Mouse (Mus musculus): Measurements from ENCODE around the gene Catsperz. TPM values are rescaled to one million over a fixed set of nuclear protein-coding genes. Genes with fewer than 3 reads are reported as not detected.

Gene Catsperz
- polyA plus RNA-seq, 1 experiment from 2014 or later = 2.4 TPM

GRCm38 (mm10) chr19:6941372-6942248, 16.4 kb upstream of the Catsperz start, which contains the start of gene Bad:
TSS of gene Bad (plus strand) at chr19:6941861.
- H3K27ac ChIP-seq (ENCODE audit: low read length) = peak within 1 kb of the TSS; percentile 93
- H3K9me3 ChIP-seq (ENCODE audit: low read length) = no peaks in the 10 kb centered on the region
- peak within 1 kb of the TSS; percentile 84 for H3K4me3 ChIP-seq (ENCODE audit: low read depth, low read length)
- H3K4me2 ChIP-seq (replicated peaks; ENCODE audit: low read depth, low read length) = peak within 1 kb of the TSS; percentile 92
- H3K36me3 ChIP-seq (ENCODE audit: insufficient read depth, low read length) = no peaks in the 10 kb centered on the region
- TF ChIP-seq EP300 (IDR thresholded peaks at IDR 0.05) (peak; percentile 86), CTCF (IDR thresholded peaks at IDR 0.05) (peak; percentile 2)
- DNase-seq (ENCODE audit: low spot score) (peak; percentile 93), ATAC-seq (peak; percentile 84)
- peak within 1 kb of the TSS; percentile 61 for H3K9ac ChIP-seq (replicated peaks; ENCODE audit: low read depth)
- peaks cover 4% of the 10 kb centered on the region for H3K4me1 ChIP-seq (ENCODE audit: insufficient read depth, low read depth, low read length)
- WGBS = under 1% methylated on average over 82 of the region's 83 CpGs
- H3K27me3 ChIP-seq (replicated peaks; ENCODE audit: insufficient read depth, low read length) = no peaks in the 10 kb centered on the region

- Histone ChIP-seq H3K36me3 (ENCODE audit: insufficient read depth, low read length) (no peaks in the 10 kb centered on the region), H3K4me3 (ENCODE audit: low read depth, low read length) (peak overlapping the region; percentile 84), H3K4me1 (ENCODE audit: insufficient read depth, low read depth, low read length) (peaks cover 4% of the 10 kb centered on the region), H3K9ac (replicated peaks; ENCODE audit: low read depth) (peak overlapping the region; percentile 61), H3K9me3 (ENCODE audit: low read length) (no peaks in the 10 kb centered on the region), H3K27me3 (replicated peaks; ENCODE audit: insufficient read depth, low read length) (0 out of 2 replicates have a peak, but pooled peaks cover 4% of the 10 kb centered on the region), H3K27ac (ENCODE audit: low read length) (peak overlapping the region; percentile 93; the same call in 1 of the 2 replicates), H3K4me2 (replicated peaks; ENCODE audit: low read depth, low read length) (peak overlapping the region; percentile 92)
- no peak for TF ChIP-seq EP300 (IDR thresholded peaks at IDR 0.05)
- no peak for TF ChIP-seq CTCF (IDR thresholded peaks at IDR 0.05)
- ATAC-seq = 0 out of 2 replicates have a peak, but pooled peaks have one; percentile 0
- DNase-seq (ENCODE audit: low spot score) = no peak
- WGBS = 15% methylated on average over 28 of the region's 29 CpGs
Observed at GRCm38 (mm10) chr19:6940396-6941351, 15.5 kb upstream of the Catsperz start.

DNA sequence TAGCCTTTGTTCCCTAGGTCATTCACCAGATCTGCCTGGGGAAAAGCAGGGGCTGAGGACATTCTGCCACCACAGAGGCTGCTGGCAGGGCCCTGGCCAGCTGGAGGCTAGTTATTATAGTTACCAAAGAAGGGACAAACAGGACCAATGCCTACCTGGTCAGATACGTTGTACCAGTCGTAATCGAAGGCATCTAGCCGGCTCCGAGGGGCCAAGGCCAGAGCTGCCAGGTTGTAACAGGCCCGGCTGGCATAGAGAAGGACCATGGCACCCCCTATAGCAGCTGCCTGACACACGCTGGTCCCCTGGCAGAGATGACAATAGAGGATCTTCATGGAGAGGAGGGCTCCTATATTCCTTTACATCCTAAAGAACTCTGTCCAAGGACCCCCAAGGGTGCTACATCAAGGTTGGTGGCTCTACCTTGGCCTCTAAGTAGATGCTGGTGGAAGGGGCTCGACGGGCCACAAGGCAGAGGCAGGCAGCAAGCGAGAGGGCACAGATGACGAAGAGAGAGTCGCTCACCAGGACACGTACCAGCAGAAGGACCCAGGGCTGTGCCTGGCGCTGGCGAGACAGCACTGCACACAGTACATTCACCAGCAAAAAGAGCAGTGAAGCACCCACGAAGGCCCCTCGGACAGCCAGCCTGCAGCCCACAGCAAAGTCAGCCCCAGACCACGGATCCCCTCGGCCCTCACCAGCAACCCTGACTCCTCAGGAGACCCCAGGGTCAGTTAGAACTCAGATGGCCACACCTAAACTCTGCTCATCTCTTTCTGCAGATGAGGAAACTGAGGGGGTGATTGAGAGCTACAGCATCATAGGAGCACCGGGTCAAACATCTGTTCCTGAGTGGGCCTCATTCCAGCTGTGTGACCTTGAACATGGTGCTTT, 14.2 kb upstream of the Catsperz start:
- TF ChIP-seq EP300 (IDR thresholded peaks at IDR 0.05) = no peak
- no peak for TF ChIP-seq CTCF (IDR thresholded peaks at IDR 0.05)
- ATAC-seq (no peak), DNase-seq (ENCODE audit: low spot score) (no peak)
- 86% methylated on average over 20 of the region's 20 CpGs for WGBS
- H3K36me3 ChIP-seq (ENCODE audit: insufficient read depth, low read length) = no peaks in the 10 kb centered on the region
- H3K27ac ChIP-seq (ENCODE audit: low read length) = no peak overlapping the region
- H3K9me3 ChIP-seq (ENCODE audit: low read length) = no peaks in the 10 kb centered on the region
- H3K4me2 ChIP-seq (replicated peaks; ENCODE audit: low read depth, low read length) = no peak overlapping the region
- H3K27me3 ChIP-seq (replicated peaks; ENCODE audit: insufficient read depth, low read length) = peaks cover 15% of the 10 kb centered on the region; the same call in 1 of the 2 replicates
- H3K9ac ChIP-seq (replicated peaks; ENCODE audit: low read depth) = no peak overlapping the region
- no peak overlapping the region for H3K4me3 ChIP-seq (ENCODE audit: low read depth, low read length)
- H3K4me1 ChIP-seq (ENCODE audit: insufficient read depth, low read depth, low read length) = peaks cover 4% of the 10 kb centered on the region

GRCm38 (mm10) chr19:6937541-6938465, 12.6 kb upstream of the Catsperz start:
- Histone ChIP-seq H3K4me3 (ENCODE audit: low read depth, low read length) (no peak overlapping the region), H3K9ac (replicated peaks; ENCODE audit: low read depth) (no peak overlapping the region), H3K27me3 (replicated peaks; ENCODE audit: insufficient read depth, low read length) (peaks cover 30% of the 10 kb centered on the region; the same call in 1 of the 2 replicates), H3K4me1 (ENCODE audit: insufficient read depth, low read depth, low read length) (peaks cover 6% of the 10 kb centered on the region), H3K4me2 (replicated peaks; ENCODE audit: low read depth, low read length) (no peak overlapping the region), H3K36me3 (ENCODE audit: insufficient read depth, low read length) (no peaks in the 10 kb centered on the region), H3K9me3 (ENCODE audit: low read length) (no peaks in the 10 kb centered on the region), H3K27ac (ENCODE audit: low read length) (no peak overlapping the region)
- TF ChIP-seq EP300 (IDR thresholded peaks at IDR 0.05) (no peak), CTCF (IDR thresholded peaks at IDR 0.05) (no peak)
- 75% methylated on average over 16 of the region's 16 CpGs for WGBS
- no peak for ATAC-seq
- no peak for DNase-seq (ENCODE audit: low spot score)

GRCm38 (mm10) chr19:6936299-6936698, 11.1 kb upstream of the Catsperz start:
- Histone ChIP-seq H3K27ac (ENCODE audit: low read length) (no peak overlapping the region), H3K4me1 (ENCODE audit: insufficient read depth, low read depth, low read length) (peaks cover 5% of the 10 kb centered on the region; the same call in 1 of the 2 replicates), H3K4me3 (ENCODE audit: low read depth, low read length) (no peak overlapping the region), H3K27me3 (replicated peaks; ENCODE audit: insufficient read depth, low read length) (peaks cover 45% of the 10 kb centered on the region), H3K36me3 (ENCODE audit: insufficient read depth, low read length) (no peaks in the 10 kb centered on the region), H3K9ac (replicated peaks; ENCODE audit: low read depth) (no peak overlapping the region), H3K4me2 (replicated peaks; ENCODE audit: low read depth, low read length) (no peak overlapping the region), H3K9me3 (ENCODE audit: low read length) (no peaks in the 10 kb centered on the region)
- WGBS = 17% methylated on average over 3 of the region's 3 CpGs
- DNase-seq (ENCODE audit: low spot score) = no peak
- ATAC-seq = no peak
- peak; percentile 55 for TF ChIP-seq CTCF (IDR thresholded peaks at IDR 0.05)
- no peak for TF ChIP-seq EP300 (IDR thresholded peaks at IDR 0.05)
